Mouse (Mus musculus) monocyte, adult 5-6 weeks (primary cell): ENCODE data around the gene Arf1. TPM values are rescaled to one million over a fixed set of nuclear protein-coding genes. Genes with fewer than 3 reads are reported as not detected.
A peak's percentile ranks its signal among the peaks of the same experiment; 100 is the strongest.

Source experiments
- ATAC-seq: fragments of 153-309, 156-312 bp; replicated peaks from 2 replicates; pipeline ENCODE4 v1.8.0; 2017; ENCODE audit warnings: mild to moderate bottlenecking; ENCODE audit not compliant: low TSS enrichment, insufficient number of reproducible peaks, severe bottlenecking, poor library complexity, low FRiP score
- total RNA-seq: library from RNA; stranded (forward); fragments of 200-1000, 200-491, 200-594 nt; gene quantifications from 3 replicates; pipeline ENCODE4 v1.2.3, GENCODE M21; 2017

Gene Arf1
- 337 to 405 TPM (median 396 TPM) in 3 replicates for total RNA-seq

- peak; percentile 77 for ATAC-seq
Measured at GRCm38 (mm10) chr11:59228122-59228953, at the start of gene Arf1. Gene Arf1 (minus strand): TSS chr11:59228270.

DNA sequence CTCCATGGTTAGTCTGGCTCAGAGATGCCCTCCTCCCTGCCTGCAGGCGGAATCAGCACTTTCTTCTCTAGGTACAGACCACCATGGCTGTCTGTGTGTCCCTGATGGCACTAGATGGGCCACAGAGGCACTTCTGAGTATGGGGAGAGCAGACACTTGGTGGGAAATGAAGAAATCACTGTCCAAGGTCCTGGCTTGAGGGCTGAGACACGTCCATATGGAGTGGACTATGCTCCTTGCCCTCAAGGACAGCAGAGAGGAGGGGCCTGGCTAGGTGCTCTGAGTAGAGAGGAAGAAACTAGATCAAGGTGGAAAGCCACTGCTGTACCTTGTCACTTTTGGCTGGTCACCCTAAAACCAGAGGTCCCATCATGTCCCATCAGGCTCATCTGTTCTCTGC, 48.8 kb upstream of the Arf1 start:
- ATAC-seq: no peak

DNA sequence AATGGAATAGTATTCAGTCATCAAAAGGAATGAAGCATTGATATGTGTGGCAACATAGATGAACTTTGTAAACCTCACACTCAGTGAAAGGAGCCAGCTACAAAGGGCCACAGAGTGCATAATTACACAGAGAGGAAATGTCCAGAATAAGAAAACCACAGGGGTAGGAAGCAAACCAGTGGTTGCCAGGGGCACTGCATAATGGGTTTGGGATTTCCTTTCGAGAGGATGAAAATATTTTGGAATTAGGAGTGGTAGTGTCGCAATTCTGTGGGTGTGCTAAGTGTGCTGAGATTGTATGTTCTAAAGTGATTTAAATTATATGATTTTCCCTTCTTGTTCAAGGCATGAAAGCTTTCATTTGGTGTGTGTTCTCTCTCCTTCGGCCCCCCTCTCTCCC, 46.1 kb upstream of the Arf1 start:
- no peak for ATAC-seq

- ATAC-seq: no peak
Measured at GRCm38 (mm10) chr11:59266727-59267126, 38.7 kb upstream of the Arf1 start.

- no peak for ATAC-seq
Measured at GRCm38 (mm10) chr11:59265154-59265813, 37.2 kb upstream of the Arf1 start.

DNA sequence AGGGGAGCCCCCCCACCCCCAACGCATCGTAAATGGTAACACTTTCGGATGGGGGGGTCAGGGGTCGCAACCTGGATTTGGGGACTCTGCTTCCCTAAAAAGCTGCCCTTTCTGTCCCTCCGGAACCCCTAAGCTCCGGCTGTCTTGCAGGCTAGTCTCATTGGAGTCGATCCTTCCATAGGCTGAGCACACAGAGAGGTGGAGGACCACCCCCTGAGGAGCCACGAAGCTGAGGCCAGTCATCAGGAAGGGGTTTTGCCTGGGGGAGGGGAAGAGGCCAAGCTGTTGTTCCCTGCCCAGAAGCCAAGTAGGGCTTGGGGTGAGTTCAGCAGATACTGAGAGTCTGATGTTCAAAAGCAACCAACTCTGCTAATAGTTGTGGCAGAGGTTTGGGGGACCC, 36.5 kb upstream of the Arf1 start:
- ATAC-seq: no peak

DNA sequence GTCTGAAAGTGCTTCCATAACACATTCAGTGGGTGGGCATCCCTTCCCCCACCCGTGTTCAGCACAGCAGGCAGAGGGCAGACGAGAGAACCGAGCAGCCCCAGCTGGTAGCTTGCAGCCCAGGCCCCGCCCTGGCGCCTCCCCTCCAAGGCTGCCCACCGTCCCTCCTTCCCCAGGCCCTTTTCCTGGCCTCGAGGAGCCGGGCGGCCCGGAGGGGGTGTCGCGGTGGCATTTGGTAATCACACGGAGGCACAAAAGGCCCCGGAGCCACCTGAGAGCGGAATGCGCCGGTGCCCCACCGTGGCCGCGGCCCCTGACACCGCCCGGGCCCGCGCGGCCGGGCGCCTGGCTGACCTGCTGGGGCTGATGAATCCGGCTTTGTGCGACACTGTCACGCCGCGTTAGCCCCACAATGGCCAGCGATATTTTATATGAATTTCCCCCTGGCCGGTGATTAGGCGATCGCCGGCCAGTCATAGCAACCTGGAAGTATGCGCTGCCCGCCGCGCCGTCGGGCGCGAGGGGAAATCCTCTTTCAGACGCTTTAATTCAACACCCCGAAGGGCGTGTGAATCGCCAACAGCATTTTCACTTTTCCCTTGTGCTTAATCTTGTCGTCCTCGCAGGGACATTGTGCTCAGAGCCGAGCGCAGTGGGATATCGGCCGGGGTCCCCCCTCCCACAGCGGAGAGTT, 35.9 kb upstream of the Arf1 start:
- no peak for ATAC-seq

- no peak for ATAC-seq
Measured at GRCm38 (mm10) chr11:59262308-59262707, 34.2 kb upstream of the Arf1 start.

GRCm38 (mm10) chr11:59260706-59261493, 32.8 kb upstream of the Arf1 start:
- no peak for ATAC-seq

GRCm38 (mm10) chr11:59259647-59260046, 31.6 kb upstream of the Arf1 start:
- no peak for ATAC-seq

GRCm38 (mm10) chr11:59248101-59248500, 20.0 kb upstream of the Arf1 start:
- ATAC-seq: no peak; the same call in 1 of the 2 replicates

DNA sequence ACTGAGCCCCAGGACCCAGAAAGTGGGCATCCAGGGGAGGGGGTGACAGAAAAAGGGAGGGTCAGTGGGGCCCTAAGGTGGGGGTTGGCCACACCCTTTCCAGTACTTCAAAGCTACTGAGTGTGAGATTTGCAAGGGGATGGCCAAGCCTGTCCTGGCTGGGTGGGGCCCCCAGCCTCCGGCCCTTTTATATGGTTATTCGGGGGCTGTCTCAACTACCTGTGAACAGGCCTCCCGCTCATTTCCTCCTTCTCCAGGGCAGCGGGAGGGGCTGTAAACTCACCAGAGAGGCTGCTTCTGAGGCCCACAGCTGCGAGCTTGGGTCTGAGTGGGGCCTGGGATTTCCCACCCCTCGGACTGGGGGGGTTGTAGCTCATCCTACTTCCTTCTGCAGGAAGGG, 15.8 kb upstream of the Arf1 start:
- ATAC-seq: no peak

- ATAC-seq: no peak
Measured at GRCm38 (mm10) chr11:59241841-59242240, 13.8 kb upstream of the Arf1 start.

GRCm38 (mm10) chr11:59239796-59240195, 11.7 kb upstream of the Arf1 start:
- ATAC-seq: no peak

- no peak for ATAC-seq
Measured at GRCm38 (mm10) chr11:59239428-59239785, 11.3 kb upstream of the Arf1 start.

- no peak for ATAC-seq
Measured at GRCm38 (mm10) chr11:59238525-59239427, 10.7 kb upstream of the Arf1 start.

DNA sequence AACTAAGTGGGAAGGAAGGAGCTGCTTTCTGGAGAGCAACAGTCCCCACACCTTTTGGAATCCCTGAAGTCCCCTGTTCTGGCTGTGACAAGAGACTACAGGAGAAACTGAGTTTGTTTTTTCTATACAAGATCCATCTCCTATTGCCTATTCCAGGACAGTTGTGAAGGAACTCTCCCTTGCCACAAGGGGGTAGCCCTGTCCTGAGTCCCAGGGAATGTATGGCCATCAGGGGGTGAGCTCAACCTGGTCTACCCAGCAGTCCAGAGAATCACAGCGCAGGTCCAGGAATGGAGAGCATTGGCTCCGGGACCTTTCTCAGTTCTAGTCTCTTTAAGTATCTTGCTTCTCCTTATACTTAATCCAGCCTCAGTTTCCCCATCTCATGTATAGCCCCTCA, 4.7 kb upstream of the Arf1 start:
- no peak for ATAC-seq

DNA sequence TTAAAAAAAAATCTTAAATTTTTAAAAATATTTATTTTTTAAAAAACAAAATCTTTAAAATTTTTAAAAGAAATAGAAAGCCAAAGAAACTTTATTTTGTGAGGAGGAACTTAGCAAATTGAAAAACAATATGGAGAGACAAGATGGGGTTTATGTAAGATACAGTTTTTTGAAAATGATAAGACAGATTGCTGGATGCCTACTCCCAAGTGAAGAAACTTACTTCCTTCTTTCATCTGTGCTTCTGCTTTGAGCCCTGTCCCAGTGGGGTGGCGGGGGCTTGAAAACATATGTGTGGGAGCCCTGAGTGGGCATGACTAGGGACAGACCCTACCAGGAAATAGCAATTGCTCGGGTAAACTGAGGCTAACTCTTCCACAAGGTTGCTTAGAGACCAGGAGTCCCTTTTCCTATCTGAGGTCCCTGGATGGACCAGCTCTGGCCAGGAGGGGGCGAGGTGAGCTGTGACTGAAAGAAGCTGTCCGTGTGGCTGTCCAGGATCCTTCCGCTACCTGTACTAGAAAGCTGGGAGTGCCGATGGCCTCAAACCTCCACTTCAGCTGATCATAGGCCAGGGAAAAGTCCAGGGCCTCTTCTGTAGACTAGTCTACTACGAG, 2.2 kb upstream of the Arf1 start:
- 0 out of 2 replicates have a peak, but pooled peaks have one; percentile 7 for ATAC-seq
